Mouse (Mus musculus) urinary bladder, adult 2 months (tissue): ENCODE data around the gene Nt5c3b. TPM values are rescaled to one million over a fixed set of nuclear protein-coding genes. Genes with fewer than 3 reads are reported as not detected.

Experiments
- DNase-seq: peaks from one replicate; pipeline ENCODE4 v3.0.0; 2022; ENCODE audit warnings: low spot score
- polyA plus RNA-seq: library from polyadenylated mRNA; depleted of rRNA; stranded (reverse); fragments of >200 nt; gene quantifications from 2 replicates; pipeline ENCODE4 v1.2.3, GENCODE M21; 2012

The Nt5c3b gene
- polyA plus RNA-seq, 1 experiment = 134 TPM

GRCm38 (mm10) chr11:100428612-100429199 is 12.9 kb downstream of the Nt5c3b start:
- DNase-seq = no peak

GRCm38 (mm10) chr11:100426820-100427219 is 14.8 kb downstream of the Nt5c3b start:
- no peak for DNase-seq

GRCm38 (mm10) chr11:100425851-100426250 is 15.8 kb downstream of the Nt5c3b start:
- DNase-seq = peak; percentile 55

GRCm38 (mm10) chr11:100423836-100424235 is 17.8 kb downstream of the Nt5c3b start:
- no peak for DNase-seq

- DNase-seq = no peak
Measured at GRCm38 (mm10) chr11:100421537-100421936, 20.1 kb downstream of the Nt5c3b start.

GRCm38 (mm10) chr11:100414914-100415822 is 26.4 kb downstream of the Nt5c3b start, which contains the start of gene Fkbp10:
TSS of gene Fkbp10 (plus strand) at chr11:100415697.
- DNase-seq = no peak

- DNase-seq = peak; percentile 80
Measured at GRCm38 (mm10) chr11:100414021-100414913, 27.3 kb downstream of the Nt5c3b start, which contains the start of gene P3h4. TSS of gene P3h4 (minus strand) at chr11:100414836.

- DNase-seq = no peak
Measured at GRCm38 (mm10) chr11:100413541-100413940, 28.1 kb downstream of the Nt5c3b start.

- no peak for DNase-seq
Measured at GRCm38 (mm10) chr11:100411736-100412135, 29.9 kb downstream of the Nt5c3b start.

GRCm38 (mm10) chr11:100409686-100410085 is 31.9 kb downstream of the Nt5c3b start:
- DNase-seq = no peak

GRCm38 (mm10) chr11:100408835-100409462 is 32.7 kb downstream of the Nt5c3b start:
- DNase-seq = no peak

- no peak for DNase-seq
Measured at GRCm38 (mm10) chr11:100408076-100408834, 33.4 kb downstream of the Nt5c3b start.

- DNase-seq = no peak
Measured at GRCm38 (mm10) chr11:100406995-100407705, 34.5 kb downstream of the Nt5c3b start.

GRCm38 (mm10) chr11:100406273-100406672 is 35.3 kb downstream of the Nt5c3b start:
- no peak for DNase-seq

GRCm38 (mm10) chr11:100404456-100405074 is 37.0 kb downstream of the Nt5c3b start:
- DNase-seq = no peak

- DNase-seq = no peak
Measured at GRCm38 (mm10) chr11:100403445-100404134, 38.0 kb downstream of the Nt5c3b start.

GRCm38 (mm10) chr11:100402682-100403081 is 38.9 kb downstream of the Nt5c3b start:
- no peak for DNase-seq

- DNase-seq = no peak
Measured at GRCm38 (mm10) chr11:100402240-100402639, 39.4 kb downstream of the Nt5c3b start.

GRCm38 (mm10) chr11:100400842-100401241 is 40.8 kb downstream of the Nt5c3b start:
- no peak for DNase-seq
